Mouse (Mus musculus) megakaryocyte, embryonic 14.5 days (primary cell): ENCODE data around the gene Capns1.

Experiments
- FLI1 ChIP-seq: IDR thresholded peaks from 2 replicates; pipeline ENCODE4 v1.6.1; 2012; ENCODE audit warnings: low read length, inconsistent platforms, mixed read lengths
- GATA1 ChIP-seq: IDR thresholded peaks from 3 replicates; pipeline ENCODE4 v1.6.1; 2012; ENCODE audit warnings: mixed read lengths, low read length, inconsistent platforms, borderline replicate concordance

- no peak for TF ChIP-seq GATA1
- no peak for TF ChIP-seq FLI1
These were observed 15.3 kb upstream of the Capns1 start for GRCm38 (mm10) chr7:30213881-30214280.
